Mouse (Mus musculus) liver, embryonic 16.5 days (tissue): ENCODE measurements at regions not wholly inside any gene's neighbourhood (a gene's known extent, or its start where the extent isn't known, plus 50 kb on each side); places are given as distances from the start of the nearest gene placed in this dataset.

Experiments
- ATAC-seq: fragments of 200-750 bp; cut with Nextera tagmentation; 2 replicates; pipeline ENCODE4 v1.8.0; 2017; ENCODE audit warnings: low read depth, mild to moderate bottlenecking, moderate number of reproducible peaks, moderate library complexity
- H3K27ac ChIP-seq: fragments of 300-500 bp; sonication (generic); 2 replicates; pipeline ENCODE4 v1.5.1; 2014; ENCODE audit warnings: mild to moderate bottlenecking, low read length
- H3K27me3 ChIP-seq: fragments of 300-500 bp; sonication (generic); 2 replicates; pipeline ENCODE4 v1.6.1; 2014; ENCODE audit warnings: low read depth, low read length, mixed read lengths; ENCODE audit not compliant: control insufficient read depth, insufficient read depth
- H3K36me3 ChIP-seq: fragments of 300-500 bp; sonication (generic); 2 replicates; pipeline ENCODE4 v1.6.1; 2014; ENCODE audit warnings: mild to moderate bottlenecking; ENCODE audit not compliant: control insufficient read depth, insufficient read depth
- H3K4me1 ChIP-seq: fragments of 300-500 bp; sonication (generic); 2 replicates; pipeline ENCODE4 v1.6.1; 2014; ENCODE audit warnings: low read depth, low read length, mixed read lengths; ENCODE audit not compliant: control insufficient read depth
- H3K4me2 ChIP-seq: fragments of 300-500 bp; sonication (generic); 2 replicates; pipeline ENCODE4 v1.6.1; 2014; ENCODE audit warnings: low read depth, low read length, mixed read lengths
- H3K4me3 ChIP-seq: fragments of 300-500 bp; sonication (generic); 2 replicates; pipeline ENCODE4 v1.5.1; 2014; ENCODE audit warnings: low read depth, mild to moderate bottlenecking, low read length
- H3K9ac ChIP-seq: fragments of 300-500 bp; sonication (generic); 2 replicates; pipeline ENCODE4 v1.6.1; 2014; ENCODE audit warnings: low read depth, low read length
- H3K9me3 ChIP-seq: fragments of 300-500 bp; sonication (generic); replicated peaks from 2 replicates; pipeline ENCODE4 v1.6.1; 2016; ENCODE audit warnings: low read length; ENCODE audit not compliant: control insufficient read depth
- WGBS: fragments of 180-500 bp; shearing (Covaris S2); extraction: QIAGEN DNeasy Blood & Tissue Kit; methylation state at CpG from one replicate; pipeline ENCODE4 v1.1.7; 2014; ENCODE audit not compliant: insufficient replicate concordance; 5-methylcytosine and 5-hydroxymethylcytosine counted together

- no peak for ATAC-seq
- H3K27ac ChIP-seq, result no peak overlapping the region
- H3K4me3 ChIP-seq, result no peak overlapping the region
- H3K9me3 ChIP-seq, result no peaks in the 10 kb centered on the region
- H3K4me2 ChIP-seq, result no peak overlapping the region
- WGBS, result 44% methylated on average over 1 of the region's 1 CpGs
- H3K27me3 ChIP-seq, result no peaks in the 10 kb centered on the region
- no peak overlapping the region for H3K9ac ChIP-seq
- no peaks in the 10 kb centered on the region for H3K36me3 ChIP-seq
- H3K4me1 ChIP-seq, result no peaks in the 10 kb centered on the region
Measured at GRCm38 (mm10) chr2:137814945-137815344, 441.4 kb upstream of the Btbd3 start.

GRCm38 (mm10) chr2:137808401-137809230 lies 447.7 kb upstream of the Btbd3 start:
- H3K27ac ChIP-seq, result no peak overlapping the region
- no peaks in the 10 kb centered on the region for H3K9me3 ChIP-seq
- no peak for ATAC-seq
- no peaks in the 10 kb centered on the region for H3K27me3 ChIP-seq
- no peaks in the 10 kb centered on the region for H3K4me1 ChIP-seq
- no peaks in the 10 kb centered on the region for H3K36me3 ChIP-seq
- WGBS, result 84% methylated on average over 13 of the region's 13 CpGs
- H3K4me2 ChIP-seq, result no peak overlapping the region
- no peak overlapping the region for H3K4me3 ChIP-seq
- no peak overlapping the region for H3K9ac ChIP-seq

- H3K9me3 ChIP-seq, result no peaks in the 10 kb centered on the region
- no peak overlapping the region for H3K27ac ChIP-seq
- H3K36me3 ChIP-seq, result no peaks in the 10 kb centered on the region
- H3K27me3 ChIP-seq, result no peaks in the 10 kb centered on the region
- no peak overlapping the region for H3K4me3 ChIP-seq
- H3K9ac ChIP-seq, result no peak overlapping the region
- H3K4me2 ChIP-seq, result no peak overlapping the region
- no peaks in the 10 kb centered on the region for H3K4me1 ChIP-seq
- no peak for ATAC-seq
- WGBS, result 51% methylated on average over 5 of the region's 5 CpGs
Measured at GRCm38 (mm10) chr2:137807594-137808295, 448.6 kb upstream of the Btbd3 start.

DNA sequence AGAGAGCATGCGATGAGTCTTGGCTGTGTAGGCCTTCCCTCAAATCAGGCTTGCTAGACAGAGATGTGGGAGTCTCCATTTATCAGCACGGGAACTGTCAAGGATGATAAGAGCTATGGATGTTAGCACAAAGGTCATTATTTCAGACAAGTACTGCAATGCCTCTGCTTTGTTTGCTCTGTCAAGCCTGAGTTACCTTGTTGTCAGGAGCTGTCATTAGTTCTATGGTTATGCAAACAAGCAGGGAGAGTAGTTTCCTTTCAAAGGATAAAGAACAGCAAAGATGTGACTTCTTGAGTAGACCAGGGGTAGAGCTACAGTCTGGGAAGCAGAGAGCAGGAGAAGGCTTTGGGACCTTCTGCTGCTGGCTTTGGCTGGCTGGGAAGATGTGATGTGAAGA lies 461.5 kb upstream of the Btbd3 start:
- H3K27ac ChIP-seq, result no peak overlapping the region
- no peaks in the 10 kb centered on the region for H3K27me3 ChIP-seq
- ATAC-seq, result no peak
- H3K4me3 ChIP-seq, result no peak overlapping the region
- H3K4me2 ChIP-seq, result no peak overlapping the region
- no peaks in the 10 kb centered on the region for H3K4me1 ChIP-seq
- H3K9ac ChIP-seq, result no peak overlapping the region
- no peaks in the 10 kb centered on the region for H3K36me3 ChIP-seq
- WGBS, result 47% methylated on average over 2 of the region's 2 CpGs
- H3K9me3 ChIP-seq, result no peaks in the 10 kb centered on the region

GRCm38 (mm10) chr2:137784091-137784490 lies 472.3 kb upstream of the Btbd3 start:
- no peaks in the 10 kb centered on the region for H3K36me3 ChIP-seq
- H3K27me3 ChIP-seq, result no peaks in the 10 kb centered on the region
- no peaks in the 10 kb centered on the region for H3K9me3 ChIP-seq
- no peak for ATAC-seq
- no peak overlapping the region for H3K27ac ChIP-seq
- no peak overlapping the region for H3K4me3 ChIP-seq
- H3K4me2 ChIP-seq, result no peak overlapping the region
- WGBS, result 59% methylated on average over 6 of the region's 6 CpGs
- no peak overlapping the region for H3K9ac ChIP-seq
- no peaks in the 10 kb centered on the region for H3K4me1 ChIP-seq

GRCm38 (mm10) chr2:137777430-137777829 lies 478.9 kb upstream of the Btbd3 start:
- no peak for ATAC-seq
- Histone ChIP-seq H3K9ac (no peak overlapping the region), H3K4me3 (no peak overlapping the region), H3K9me3 (no peaks in the 10 kb centered on the region), H3K27ac (no peak overlapping the region), H3K4me1 (no peaks in the 10 kb centered on the region), H3K36me3 (no peaks in the 10 kb centered on the region), H3K27me3 (no peaks in the 10 kb centered on the region), H3K4me2 (no peak overlapping the region)
- 38% methylated on average over 3 of the region's 3 CpGs for WGBS

DNA sequence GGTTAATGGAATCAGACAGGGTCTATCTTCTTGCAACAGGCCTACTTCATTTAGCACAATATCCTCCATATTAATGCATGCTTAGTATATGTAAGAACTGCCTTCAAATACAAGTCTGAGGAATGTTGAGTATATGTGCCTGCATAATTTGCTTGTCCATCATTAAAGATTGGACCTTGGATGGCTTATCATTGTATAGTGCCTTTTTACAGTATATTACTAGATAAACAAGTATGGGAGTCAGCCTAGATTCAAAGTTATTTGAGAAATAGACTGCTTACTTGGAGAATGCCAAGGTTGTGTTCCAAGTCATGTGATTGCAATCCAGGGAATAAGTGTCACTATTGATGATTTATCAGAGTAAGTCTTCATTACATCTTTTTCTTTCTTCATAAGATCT lies 491.6 kb upstream of the Btbd3 start:
- no peak for ATAC-seq
- H3K4me2 ChIP-seq, result no peak overlapping the region
- no peak overlapping the region for H3K4me3 ChIP-seq
- H3K9ac ChIP-seq, result no peak overlapping the region
- H3K27me3 ChIP-seq, result no peaks in the 10 kb centered on the region
- H3K4me1 ChIP-seq, result no peaks in the 10 kb centered on the region
- no peaks in the 10 kb centered on the region for H3K36me3 ChIP-seq
- no peaks in the 10 kb centered on the region for H3K9me3 ChIP-seq
- no peak overlapping the region for H3K27ac ChIP-seq

GRCm38 (mm10) chr2:137759455-137759854 lies 496.9 kb upstream of the Btbd3 start:
- Histone ChIP-seq H3K4me1 (no peaks in the 10 kb centered on the region), H3K9ac (no peak overlapping the region), H3K4me2 (no peak overlapping the region), H3K27ac (no peak overlapping the region), H3K27me3 (no peaks in the 10 kb centered on the region), H3K9me3 (no peaks in the 10 kb centered on the region), H3K4me3 (no peak overlapping the region), H3K36me3 (no peaks in the 10 kb centered on the region)
- no peak for ATAC-seq
- WGBS, result 66% methylated on average over 2 of the region's 2 CpGs

- H3K4me2 ChIP-seq, result no peak overlapping the region
- H3K36me3 ChIP-seq, result no peaks in the 10 kb centered on the region
- no peaks in the 10 kb centered on the region for H3K4me1 ChIP-seq
- H3K27ac ChIP-seq, result no peak overlapping the region
- no peaks in the 10 kb centered on the region for H3K9me3 ChIP-seq
- H3K9ac ChIP-seq, result no peak overlapping the region
- H3K27me3 ChIP-seq, result no peaks in the 10 kb centered on the region
- ATAC-seq, result no peak
- 36% methylated on average over 4 of the region's 4 CpGs for WGBS
- no peak overlapping the region for H3K4me3 ChIP-seq
Measured at GRCm38 (mm10) chr2:137758389-137758788, 498.0 kb upstream of the Btbd3 start.
